Mouse (Mus musculus): ENCODE results near the gene Mdn1.

Mdn1 gene

GRCm38 (mm10) chr4:32656918-32657662 lies at the start of gene Mdn1:
Gene Mdn1, plus strand, starts transcription at chr4:32657119.
- DNase-seq, result peak; percentile 97 to 98

DNA sequence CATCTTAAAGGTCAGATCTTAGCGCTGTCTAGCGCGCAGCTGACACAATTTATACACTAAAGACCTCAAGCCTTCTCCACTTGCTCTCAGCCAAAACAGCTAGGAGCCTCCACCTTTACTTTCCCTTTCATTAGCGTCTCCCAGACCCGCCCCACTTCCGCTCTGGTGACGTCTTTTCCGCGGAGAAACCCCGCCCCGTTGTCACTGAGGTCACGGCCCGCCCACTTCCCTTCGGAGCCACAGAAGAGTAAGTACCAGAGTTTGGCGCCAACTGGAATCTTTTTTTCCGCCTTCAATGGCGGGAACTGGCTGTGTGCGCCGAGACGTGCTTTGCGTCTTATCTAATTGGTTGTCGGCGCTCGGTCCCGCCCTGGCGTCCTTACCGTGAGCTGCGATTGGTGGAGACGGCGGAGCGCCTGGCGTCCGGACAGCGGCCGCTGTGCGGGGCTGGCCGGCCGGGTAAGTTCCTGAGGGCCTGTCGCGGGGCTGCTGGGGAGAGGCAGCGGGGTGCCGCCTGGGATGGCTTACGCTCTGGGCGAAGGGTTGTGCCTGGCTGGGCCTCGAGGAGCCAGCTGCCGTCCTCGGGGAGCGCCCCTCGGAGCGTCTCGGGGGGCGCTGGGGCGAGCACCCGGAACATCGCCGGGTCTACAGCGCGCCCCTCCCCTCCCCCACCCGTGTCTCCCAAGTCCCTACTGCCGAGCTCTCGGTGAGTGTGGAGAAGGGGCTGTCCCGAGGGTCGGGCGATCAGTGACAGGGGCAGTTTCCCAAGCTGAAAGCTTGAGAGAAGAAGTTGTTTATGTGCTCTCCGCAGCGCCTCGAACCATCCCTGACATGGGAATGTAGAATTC lies 41.7 kb upstream of the Mdn1 start, which contains the start of gene Casp8ap2:
TSS of gene Casp8ap2 (plus strand) at position 418 of the 848 bp plus-strand sequence.
- peak; percentile 98 to 99 for DNase-seq

DNA sequence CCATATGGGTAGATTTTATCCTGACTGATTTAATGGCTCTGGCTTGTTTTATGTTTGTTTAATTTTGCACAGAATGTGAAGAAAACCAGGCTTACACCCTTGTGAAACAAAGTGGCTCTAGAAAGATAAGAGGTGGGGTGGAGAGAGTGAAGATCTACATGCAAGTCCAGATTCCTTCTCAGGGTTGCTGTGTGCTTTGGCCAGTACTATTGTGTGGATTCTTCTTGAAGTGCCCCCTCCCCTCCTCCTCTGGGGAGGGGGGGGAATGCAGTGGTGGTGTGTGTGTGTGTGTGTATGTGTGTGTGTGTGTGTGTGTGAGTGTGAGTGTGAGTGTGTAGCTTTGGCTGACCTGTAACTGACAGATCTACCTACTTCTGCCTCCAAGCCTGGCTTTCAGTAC lies 35.3 kb upstream of the Mdn1 start:
- DNase-seq, result no peak

DNA sequence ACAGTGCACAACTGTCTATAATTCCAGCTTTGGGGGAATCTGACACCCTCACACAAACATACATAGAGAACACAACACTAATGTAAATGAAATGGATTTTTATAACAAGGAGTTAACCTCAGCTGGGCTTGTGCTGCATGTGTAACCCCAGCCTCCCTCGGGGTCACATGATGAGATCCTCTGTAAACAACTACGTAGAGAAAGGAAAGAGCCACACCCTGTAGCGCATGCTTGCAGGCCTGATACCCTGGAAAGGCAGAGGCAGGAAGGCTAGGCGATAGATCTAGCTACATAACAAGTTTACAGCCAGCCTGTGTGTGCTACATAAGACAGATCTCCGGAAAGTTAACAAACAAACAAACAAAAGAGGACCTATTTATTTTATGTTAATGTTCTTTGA lies 5.2 kb upstream of the Mdn1 start:
- DNase-seq, result no peak

- DNase-seq, result peak in 1 of 2 experiments; percentile 23
These were observed 594 bp upstream of the Mdn1 start for GRCm38 (mm10) chr4:32656146-32656904.

- DNase-seq, result no peak
These were observed 8.9 kb downstream of the Mdn1 start for GRCm38 (mm10) chr4:32665843-32666242.

DNA sequence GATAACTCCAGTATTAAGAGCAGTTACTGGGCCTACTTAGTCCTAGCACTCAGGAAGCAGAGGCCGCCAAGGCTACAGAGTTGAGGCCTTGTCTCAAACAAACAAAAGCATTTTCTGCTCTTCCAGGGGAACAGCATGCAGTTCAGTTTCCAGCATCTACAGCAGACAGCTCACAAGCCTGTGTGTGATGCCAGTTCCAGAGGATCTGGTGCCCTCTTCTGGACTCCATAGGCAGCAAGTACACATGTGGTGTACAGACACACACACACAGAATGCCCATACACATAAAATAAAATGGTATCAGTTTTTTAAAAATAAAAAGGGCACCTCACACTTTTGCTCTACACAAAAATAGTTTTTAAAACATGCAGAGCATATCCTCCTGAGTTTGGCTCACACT lies 11.4 kb downstream of the Mdn1 start:
- DNase-seq, result no peak

GRCm38 (mm10) chr4:32669825-32670224 lies 12.9 kb downstream of the Mdn1 start:
- no peak for DNase-seq

DNA sequence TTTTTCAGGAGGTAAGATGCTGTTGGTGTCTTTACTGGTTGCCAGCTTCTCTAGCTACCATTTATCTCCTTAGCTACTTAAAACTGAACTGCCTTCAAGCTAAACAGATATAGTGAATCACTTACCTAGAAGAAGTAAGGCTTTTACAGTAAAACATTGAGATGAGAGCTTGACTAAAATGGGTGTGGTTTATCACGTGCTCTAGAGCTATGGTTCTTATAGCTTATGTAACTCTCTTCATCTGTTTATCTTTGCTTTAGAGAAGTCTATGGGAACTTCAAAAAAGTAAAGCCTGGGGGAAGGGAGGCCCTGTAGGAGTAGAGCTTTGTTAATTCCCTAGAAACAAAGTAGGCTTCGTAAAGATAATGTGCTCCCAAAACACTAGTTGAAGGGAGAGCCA lies 17.1 kb downstream of the Mdn1 start:
- DNase-seq, result no peak

- DNase-seq, result no peak
These were observed 20.6 kb downstream of the Mdn1 start for GRCm38 (mm10) chr4:32677471-32677870.

GRCm38 (mm10) chr4:32680843-32681242 lies 23.9 kb downstream of the Mdn1 start:
- DNase-seq, result peak in 1 of 2 experiments; percentile 8

GRCm38 (mm10) chr4:32682471-32682870 lies 25.6 kb downstream of the Mdn1 start:
- DNase-seq, result peak in 1 of 2 experiments; percentile 7

DNA sequence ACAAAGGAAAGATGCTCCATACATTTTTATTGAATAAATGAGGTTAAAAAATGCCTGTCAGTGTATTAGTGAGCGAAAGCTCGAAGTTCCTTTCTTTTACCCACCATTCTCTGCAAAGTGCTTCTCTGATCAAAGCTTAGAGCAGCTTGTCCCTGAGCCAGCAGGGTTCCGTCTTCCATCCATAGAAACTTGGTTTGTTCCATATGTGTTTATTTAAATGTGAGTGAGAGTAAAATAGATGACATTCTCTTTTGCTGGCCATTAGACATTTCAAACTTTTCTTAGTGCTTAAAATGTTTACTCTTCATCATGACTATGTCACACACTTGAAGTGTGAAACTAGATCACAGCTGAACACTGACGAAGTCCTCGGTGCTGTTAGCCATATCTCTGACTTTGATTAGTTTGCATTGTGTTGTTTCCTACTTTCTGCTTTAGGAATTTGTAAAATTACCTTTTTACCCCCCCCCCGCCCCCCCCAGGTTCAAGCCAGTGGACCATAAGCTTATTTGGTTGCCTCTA lies 26.2 kb downstream of the Mdn1 start:
- DNase-seq, result no peak

DNA sequence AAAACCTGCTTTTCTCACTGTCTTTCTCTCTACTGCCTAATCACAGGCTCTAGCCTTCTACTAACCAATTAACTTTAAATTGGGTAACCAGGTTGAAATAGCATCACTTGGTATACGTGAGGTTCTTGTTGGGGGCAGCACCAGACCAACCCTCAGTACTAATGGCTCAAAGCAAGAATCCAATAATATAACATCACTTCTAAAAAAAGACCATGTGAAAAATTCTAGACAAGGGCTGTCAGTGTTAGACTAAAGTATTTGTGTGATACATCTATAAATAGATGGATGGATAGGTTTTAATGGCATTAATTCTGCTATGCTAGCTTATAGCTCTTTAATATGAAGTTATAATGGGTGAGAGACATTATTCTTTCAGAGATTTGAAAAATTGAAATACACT lies 60.8 kb downstream of the Mdn1 start:
- no peak for DNase-seq

GRCm38 (mm10) chr4:32745394-32745793 lies 88.5 kb downstream of the Mdn1 start:
- DNase-seq, result peak in 1 of 2 experiments; percentile 9

DNA sequence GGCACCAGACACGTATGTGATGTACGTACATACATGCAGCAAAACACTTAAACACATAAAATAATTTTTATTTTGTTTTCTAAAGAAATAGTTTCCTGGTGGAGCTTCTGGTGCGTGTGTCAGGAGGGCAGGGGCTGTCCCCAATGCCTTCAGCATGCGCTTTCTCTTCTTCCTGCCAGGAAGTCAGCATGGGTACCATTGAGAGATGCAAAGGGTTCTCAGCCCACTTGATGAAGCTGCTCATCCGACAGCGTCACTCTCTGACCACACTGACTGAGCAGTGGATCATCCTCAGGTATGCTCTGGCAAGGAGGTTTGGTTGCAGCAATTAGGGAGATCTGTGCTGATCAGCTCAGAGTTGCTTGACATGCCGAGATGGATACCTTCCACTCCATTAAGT lies 91.5 kb downstream of the Mdn1 start:
- no peak for DNase-seq

DNA sequence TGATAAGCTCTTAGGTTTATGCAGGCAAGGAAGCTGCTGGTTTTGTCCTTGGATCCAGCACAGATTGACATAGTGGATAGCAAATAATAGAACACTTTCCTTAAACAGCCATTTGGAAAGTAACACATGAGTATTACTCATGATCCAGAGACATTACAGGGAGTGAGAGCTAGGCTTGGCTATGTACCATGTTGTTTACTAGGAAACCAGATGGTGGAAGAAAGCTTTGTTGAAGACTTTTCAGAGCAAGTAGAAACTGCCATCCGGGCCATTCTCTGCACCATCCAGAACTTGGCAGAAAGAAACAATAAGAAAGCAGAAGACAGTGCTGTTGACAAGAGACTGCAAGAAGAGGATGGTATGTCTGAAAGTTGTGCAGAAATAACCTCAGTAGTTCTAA lies 93.8 kb downstream of the Mdn1 start:
- no peak for DNase-seq

DNA sequence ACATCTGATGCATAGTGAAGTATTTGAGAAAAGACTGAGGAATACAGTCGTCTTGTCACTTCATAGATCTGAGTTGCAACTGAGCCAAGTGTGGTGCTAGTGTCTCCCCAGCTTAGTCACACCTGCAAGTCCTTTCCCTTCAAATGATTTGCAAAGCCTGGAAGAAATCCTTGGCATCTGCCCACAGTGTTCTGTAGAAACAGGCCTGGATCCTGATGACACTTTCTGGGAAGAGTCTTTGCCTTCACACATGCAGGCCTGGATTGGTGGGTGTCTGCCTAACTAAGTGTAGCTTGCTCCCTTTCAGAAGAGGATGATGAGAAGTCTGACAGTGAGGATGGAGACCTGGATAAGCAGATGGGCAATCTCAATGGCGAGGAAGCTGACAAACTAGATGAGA lies 100.5 kb downstream of the Mdn1 start:
- DNase-seq, result no peak

DNA sequence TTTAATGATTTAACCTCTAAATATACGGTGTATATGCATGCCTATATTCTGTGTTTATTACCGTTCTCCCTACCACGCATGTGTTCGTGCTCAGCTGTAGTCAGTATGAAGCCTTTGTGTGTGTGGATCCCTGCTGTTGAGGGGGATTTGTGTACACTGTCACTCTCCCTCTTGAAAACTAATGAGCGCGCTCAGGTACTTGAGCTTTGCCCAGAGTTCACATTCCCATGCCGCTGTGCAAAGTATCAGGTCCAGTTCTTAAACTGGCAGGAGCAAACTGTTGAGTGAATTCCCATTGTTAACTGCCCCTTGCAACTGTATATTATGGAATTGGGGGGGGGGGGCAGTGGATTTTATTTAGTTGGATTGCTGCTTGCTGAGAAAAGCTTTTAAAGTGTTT lies 110.6 kb downstream of the Mdn1 start:
- no peak for DNase-seq

- no peak for DNase-seq
These were observed 111.1 kb downstream of the Mdn1 start for GRCm38 (mm10) chr4:32768046-32768445.

DNA sequence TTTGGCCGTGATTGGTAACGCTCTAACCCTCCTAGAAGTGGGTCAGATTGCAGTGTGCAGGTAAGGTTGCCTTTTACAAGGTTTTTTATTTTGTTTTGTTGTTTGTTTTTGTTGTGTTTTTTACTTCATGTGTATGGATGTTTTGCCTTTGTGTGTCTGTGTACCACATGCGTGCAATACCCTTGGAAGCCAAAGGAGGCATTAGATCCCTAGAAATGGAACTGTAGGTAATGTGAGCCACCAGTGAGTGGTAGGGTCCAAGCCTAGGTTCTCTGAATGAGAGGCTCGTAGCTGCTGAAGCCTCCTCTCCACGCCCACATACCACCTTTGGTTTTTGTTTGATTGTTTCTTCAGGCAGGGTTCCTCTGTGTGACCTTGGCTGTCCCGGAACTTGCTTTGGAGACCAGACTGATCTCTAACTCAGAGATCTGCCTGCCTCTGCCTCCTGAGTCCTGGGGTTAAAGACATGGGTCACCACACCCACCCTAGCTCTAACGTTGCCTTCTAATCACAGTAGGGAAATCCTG lies 113.4 kb downstream of the Mdn1 start:
- DNase-seq, result peak in 1 of 2 experiments; percentile 9

DNA sequence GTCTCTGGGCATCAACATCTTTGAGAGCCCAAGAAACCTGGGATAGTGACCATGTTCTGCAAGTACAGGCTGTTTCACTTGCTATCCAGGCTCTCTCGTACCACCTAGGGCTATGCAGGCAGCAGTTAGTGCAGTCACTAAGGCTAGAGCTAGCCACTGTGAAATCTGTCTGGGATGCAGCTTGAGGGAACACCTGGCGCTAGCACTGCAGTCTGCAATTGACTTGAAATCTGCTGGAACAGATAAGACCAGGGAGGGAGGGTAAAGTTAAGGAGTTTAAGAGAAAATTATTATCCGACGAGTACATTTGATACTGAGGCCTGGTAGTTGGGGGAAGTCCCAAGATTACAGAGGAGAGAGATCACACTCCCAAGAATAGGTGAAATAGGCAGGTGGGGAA lies 123.1 kb downstream of the Mdn1 start:
- DNase-seq, result no peak

DNA sequence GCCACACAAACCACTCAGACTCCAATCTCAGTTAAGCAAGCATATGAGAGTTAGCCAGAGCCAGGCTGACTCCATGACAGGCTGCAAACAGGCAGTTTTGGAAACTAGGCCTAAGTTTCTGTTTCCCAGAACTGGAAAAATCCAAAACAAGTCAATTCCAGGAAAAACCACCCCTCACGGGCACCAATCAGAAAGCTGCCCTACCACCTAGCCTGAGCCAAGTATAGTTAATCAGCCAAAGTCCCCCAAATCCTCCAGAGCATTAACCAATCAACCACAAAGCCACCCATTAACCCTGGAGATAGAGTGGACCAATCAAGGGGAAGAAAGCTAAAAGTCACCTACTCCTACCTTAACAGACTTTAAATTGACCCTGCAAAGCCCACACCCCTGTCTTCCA lies 130.2 kb downstream of the Mdn1 start:
- no peak for DNase-seq

All from cerebellum, postnatal 14 days (tissue).